Mouse (Mus musculus) megakaryocyte, embryonic 14.5 days (primary cell): ENCODE results near the gene Krt26. TPM values are rescaled to one million over a fixed set of nuclear protein-coding genes. Genes with fewer than 3 reads are reported as not detected.

Experiments
- H3K27me3 ChIP-seq: replicated peaks from 2 replicates; pipeline ENCODE3; 2012; ENCODE audit warnings: inconsistent platforms
- H3K36me3 ChIP-seq: replicated peaks from 2 replicates; pipeline ENCODE3; 2012; ENCODE audit warnings: low read length, inconsistent platforms, mixed read lengths
- H3K4me1 ChIP-seq: 2 replicates; pipeline ENCODE4 v1.6.1; 2012; ENCODE audit warnings: inconsistent platforms
- H3K4me3 ChIP-seq: replicated peaks from 2 replicates; pipeline ENCODE3; 2012; ENCODE audit warnings: moderate library complexity, mild to moderate bottlenecking, inconsistent platforms
- H3K9me3 ChIP-seq: 2 replicates; pipeline ENCODE4 v1.6.1; 2012; ENCODE audit warnings: inconsistent platforms
- FLI1 ChIP-seq: IDR thresholded peaks from 2 replicates; pipeline ENCODE4 v1.6.1; 2012; ENCODE audit warnings: low read length, inconsistent platforms, mixed read lengths
- GATA1 ChIP-seq: IDR thresholded peaks from 3 replicates; pipeline ENCODE4 v1.6.1; 2012; ENCODE audit warnings: mixed read lengths, low read length, inconsistent platforms, borderline replicate concordance
- polyA plus RNA-seq: library from polyadenylated mRNA; stranded (reverse); fragments of >175 nt; gene quantifications from 2 replicates; pipeline ENCODE4 v1.2.3, GENCODE M21; 2012; ENCODE audit warnings: low replicate concordance; ENCODE audit not compliant: insufficient read depth

The Krt26 gene
- polyA plus RNA-seq: not detected in 2 replicates

DNA sequence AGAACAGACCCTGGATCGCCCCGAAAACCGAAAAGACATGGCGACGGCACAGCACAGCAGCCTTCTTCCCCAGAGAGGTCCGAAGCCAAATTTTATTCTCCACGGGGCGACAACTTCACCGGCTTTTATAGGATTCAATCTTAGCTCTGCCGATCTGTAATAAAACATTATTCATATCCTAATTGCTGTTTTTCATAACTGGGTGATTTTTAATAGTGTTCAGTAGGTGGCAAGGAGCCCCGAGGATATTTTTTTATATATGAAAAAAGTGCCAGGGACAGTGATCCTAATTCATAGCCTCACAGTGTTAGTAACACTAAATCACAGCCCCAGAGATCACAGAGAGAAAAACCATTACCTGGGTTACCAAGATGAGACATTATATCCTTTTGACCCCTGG, at the start of gene Krt26:
Gene Krt26 (minus strand): TSS at position 101 of the 400 bp plus-strand sequence.
- Histone ChIP-seq H3K4me3 (no peak within 1 kb of the TSS), H3K27me3 (no peaks in the 10 kb centered on the region), H3K4me1 (no peaks in the 10 kb centered on the region), H3K9me3 (no peaks in the 10 kb centered on the region), H3K36me3 (no peaks in the 10 kb centered on the region)
- TF ChIP-seq FLI1 (no peak), GATA1 (no peak)

GRCm38 (mm10) chr11:99385813-99386721, 48.3 kb upstream of the Krt26 start:
- H3K4me1 ChIP-seq: peaks cover 7% of the 10 kb centered on the region; the same call in 1 of the 2 replicates
- no peaks in the 10 kb centered on the region for H3K36me3 ChIP-seq
- H3K4me3 ChIP-seq: peak overlapping the region; percentile 91
- H3K27me3 ChIP-seq: peaks cover 19% of the 10 kb centered on the region
- TF ChIP-seq FLI1: no peak; the same call in 1 of the 2 replicates
- no peak for TF ChIP-seq GATA1
- peaks cover 10% of the 10 kb centered on the region for H3K9me3 ChIP-seq

DNA sequence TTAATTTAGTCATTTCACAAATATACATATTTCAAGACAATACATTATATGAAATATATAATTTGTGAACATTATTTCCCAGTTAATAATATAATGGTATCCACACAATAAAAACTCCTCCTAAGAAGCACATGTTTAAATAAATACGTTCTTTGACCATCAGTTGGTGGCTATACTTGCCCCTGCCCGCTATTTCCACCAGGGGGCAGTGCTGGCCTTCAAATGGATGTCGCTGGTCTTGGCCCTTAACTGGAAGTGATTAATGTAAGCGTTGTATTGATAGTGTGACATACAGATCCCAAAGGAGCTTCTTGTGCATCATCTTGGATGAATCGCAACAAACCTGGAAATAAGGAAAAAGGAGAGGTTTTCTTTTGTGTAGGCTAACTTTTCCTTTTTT, 41.8 kb upstream of the Krt26 start:
- TF ChIP-seq GATA1 (no peak), FLI1 (no peak)
- H3K4me3 ChIP-seq: no peak overlapping the region
- H3K4me1 ChIP-seq: no peaks in the 10 kb centered on the region
- H3K9me3 ChIP-seq: peaks cover 5% of the 10 kb centered on the region; the same call in 1 of the 2 replicates
- H3K36me3 ChIP-seq: no peaks in the 10 kb centered on the region
- peaks cover 18% of the 10 kb centered on the region for H3K27me3 ChIP-seq

DNA sequence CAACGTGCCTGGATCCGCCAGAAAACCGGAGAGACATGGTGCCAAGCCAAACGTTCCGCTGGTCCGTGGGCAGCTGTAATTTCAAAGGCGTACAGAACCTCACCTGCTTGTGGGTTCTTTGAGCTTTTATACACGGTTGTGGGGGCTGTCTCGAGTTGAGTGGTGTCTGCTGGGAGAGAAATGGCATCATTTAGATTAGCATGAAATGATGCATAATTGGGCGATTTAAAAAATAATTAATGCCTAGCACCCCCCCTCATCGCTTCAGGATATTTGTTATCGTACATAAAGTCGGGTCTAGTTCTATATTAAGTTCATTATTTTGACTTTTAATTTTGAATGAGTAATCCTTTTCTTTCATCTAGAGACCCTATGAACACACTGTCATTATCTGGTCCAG, 37.0 kb upstream of the Krt26 start, which contains the start of gene Krt28:
Gene Krt28 (minus strand): TSS at position 101 of the 400 bp plus-strand sequence.
- Histone ChIP-seq H3K27me3 (peaks cover 2% of the 10 kb centered on the region), H3K9me3 (peaks cover 4% of the 10 kb centered on the region; the same call in 1 of the 2 replicates), H3K4me1 (no peaks in the 10 kb centered on the region), H3K4me3 (no peak within 1 kb of the TSS), H3K36me3 (no peaks in the 10 kb centered on the region)
- TF ChIP-seq FLI1: no peak
- no peak for TF ChIP-seq GATA1

- H3K27me3 ChIP-seq: peaks cover 3% of the 10 kb centered on the region
- TF ChIP-seq FLI1: no peak
- no peak for TF ChIP-seq GATA1
- H3K36me3 ChIP-seq: no peaks in the 10 kb centered on the region
- no peak overlapping the region for H3K4me3 ChIP-seq
- H3K4me1 ChIP-seq: no peaks in the 10 kb centered on the region
- peaks cover 4% of the 10 kb centered on the region; the same call in 1 of the 2 replicates for H3K9me3 ChIP-seq
These were observed 32.2 kb upstream of the Krt26 start for GRCm38 (mm10) chr11:99369853-99370451.

DNA sequence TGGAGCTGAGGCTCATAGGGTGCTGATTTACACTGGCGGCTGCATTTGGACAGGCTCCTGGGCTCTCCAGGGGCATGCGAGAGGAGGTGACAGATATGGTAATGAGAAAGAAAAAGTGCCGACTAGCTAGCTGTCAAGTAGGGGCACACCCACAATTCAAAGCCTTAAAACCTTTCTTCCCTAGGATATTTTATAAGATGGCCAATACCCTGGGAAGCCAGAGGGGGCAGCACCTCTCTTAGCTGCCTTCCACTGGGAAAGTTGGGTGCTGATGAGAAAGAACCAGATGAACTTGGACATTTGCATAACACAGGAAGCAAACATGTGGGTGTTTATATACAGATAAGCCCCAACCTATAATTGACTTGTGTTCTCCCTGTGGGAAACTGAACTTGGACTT, 31.5 kb upstream of the Krt26 start:
- Histone ChIP-seq H3K27me3 (peaks cover 3% of the 10 kb centered on the region), H3K36me3 (no peaks in the 10 kb centered on the region), H3K4me1 (no peaks in the 10 kb centered on the region), H3K9me3 (peaks cover 4% of the 10 kb centered on the region; the same call in 1 of the 2 replicates), H3K4me3 (no peak overlapping the region)
- no peak for TF ChIP-seq GATA1
- no peak for TF ChIP-seq FLI1

- Histone ChIP-seq H3K27me3 (peaks cover 5% of the 10 kb centered on the region), H3K4me3 (no peak overlapping the region), H3K9me3 (peaks cover 4% of the 10 kb centered on the region; the same call in 1 of the 2 replicates)
These were observed 29.0 kb upstream of the Krt26 start for GRCm38 (mm10) chr11:99366791-99367190.

DNA sequence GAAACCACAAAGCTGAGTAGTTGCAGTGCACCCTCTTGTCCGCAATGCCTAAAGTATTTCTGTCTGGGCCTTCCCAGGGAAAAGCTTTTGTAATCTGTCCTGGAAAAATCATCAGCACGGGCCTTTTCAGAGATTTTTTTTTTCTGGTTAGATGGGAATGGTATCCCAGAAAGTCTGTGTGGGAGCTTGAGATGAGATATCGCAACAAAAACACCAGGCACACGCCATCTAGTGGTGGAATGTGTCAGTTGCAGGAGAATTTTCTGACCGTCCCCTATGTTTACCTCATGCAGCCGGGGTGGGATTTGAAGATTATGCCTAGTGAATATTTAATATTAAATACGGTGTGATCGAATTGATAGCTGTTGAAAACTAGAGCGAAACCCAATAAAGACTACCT, 26.6 kb upstream of the Krt26 start:
- Histone ChIP-seq H3K4me3 (no peak overlapping the region), H3K36me3 (no peaks in the 10 kb centered on the region), H3K9me3 (no peaks in the 10 kb centered on the region), H3K4me1 (no peaks in the 10 kb centered on the region), H3K27me3 (peaks cover 6% of the 10 kb centered on the region)
- TF ChIP-seq FLI1 (no peak), GATA1 (no peak)

More at GRCm38 (mm10) chr11:99366791-99367190, 29.0 kb upstream of the Krt26 start:
- Histone ChIP-seq H3K4me1 (no peaks in the 10 kb centered on the region), H3K36me3 (no peaks in the 10 kb centered on the region)
- no peak for TF ChIP-seq FLI1

DNA sequence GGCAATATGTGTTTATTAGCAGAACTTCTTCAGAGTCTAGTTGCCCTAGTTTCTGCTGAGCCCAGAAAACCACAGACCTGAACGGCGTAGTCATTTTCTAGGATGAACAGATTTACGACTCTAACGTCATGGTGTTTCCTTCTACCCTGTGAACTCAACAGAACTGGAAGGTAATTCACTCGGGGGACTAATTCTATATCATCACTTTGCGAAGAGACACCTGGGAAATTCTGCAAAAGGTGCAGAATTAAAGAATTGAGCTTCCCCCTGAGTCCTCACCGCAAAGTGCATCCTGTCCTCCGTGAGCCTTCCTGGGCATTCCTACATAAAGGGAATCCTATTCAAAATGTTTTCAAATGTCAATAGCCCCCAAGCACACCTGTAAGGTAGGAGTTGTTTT, 23.7 kb upstream of the Krt26 start:
- Histone ChIP-seq H3K4me3 (no peak overlapping the region), H3K27me3 (peaks cover 2% of the 10 kb centered on the region), H3K4me1 (no peaks in the 10 kb centered on the region), H3K9me3 (peaks cover 5% of the 10 kb centered on the region; the same call in 1 of the 2 replicates), H3K36me3 (no peaks in the 10 kb centered on the region)
- no peak for TF ChIP-seq FLI1
- no peak for TF ChIP-seq GATA1

DNA sequence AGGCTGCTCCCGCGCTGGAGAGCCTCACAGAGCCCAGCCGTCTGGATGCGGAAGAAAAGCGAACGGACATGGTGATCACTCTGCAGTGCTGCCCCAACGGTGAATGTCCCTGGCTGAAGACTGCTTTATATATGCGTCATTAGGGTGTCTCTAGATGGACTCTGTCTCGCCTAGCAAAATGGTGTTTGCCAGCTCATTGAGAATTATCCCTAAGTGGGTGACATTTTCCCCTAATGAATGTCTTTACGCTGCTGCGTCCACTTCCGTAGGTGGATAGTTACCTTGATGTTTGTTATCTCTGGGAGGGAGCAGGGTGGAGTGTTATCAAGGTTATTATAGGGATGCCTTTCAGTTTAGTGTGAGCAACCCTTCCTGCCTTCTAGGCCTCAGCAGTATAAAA, 13.2 kb upstream of the Krt26 start, which contains the start of gene Krt27:
Gene Krt27 (minus strand): TSS at position 101 of the 400 bp plus-strand sequence.
- Histone ChIP-seq H3K27me3 (peaks cover 7% of the 10 kb centered on the region), H3K4me1 (no peaks in the 10 kb centered on the region), H3K9me3 (no peaks in the 10 kb centered on the region), H3K4me3 (no peak within 1 kb of the TSS), H3K36me3 (no peaks in the 10 kb centered on the region)
- TF ChIP-seq FLI1 (no peak), GATA1 (no peak)
